Mouse (Mus musculus): ENCODE results near the gene Sorcs1.

Sorcs1 gene

GRCm38 (mm10) chr19:50677903-50678896 lies at the start of gene Sorcs1:
Gene Sorcs1, minus strand, starts transcription at chr19:50678646.
- in situ Hi-C loops (cut with MboI; ENCODE audit: low sequenced_read_pairs), result no loop called here

GRCm38 (mm10) chr19:50683277-50683676 lies 4.8 kb upstream of the Sorcs1 start:
- in situ Hi-C loops (cut with MboI; ENCODE audit: low sequenced_read_pairs), result no loop called here

GRCm38 (mm10) chr19:50678946-50679345 lies 500 bp upstream of the Sorcs1 start:
- in situ Hi-C loops (cut with MboI; ENCODE audit: low sequenced_read_pairs), result no loop called here

- in situ Hi-C loops (cut with MboI; ENCODE audit: low sequenced_read_pairs), result no loop called here
Measured at GRCm38 (mm10) chr19:50676578-50677524, 1.6 kb downstream of the Sorcs1 start.

- in situ Hi-C loops (cut with MboI; ENCODE audit: low sequenced_read_pairs), result no loop called here
Measured at GRCm38 (mm10) chr19:50674921-50675320, 3.5 kb downstream of the Sorcs1 start.

- in situ Hi-C loops (cut with MboI; ENCODE audit: low sequenced_read_pairs), result no loop called here
Measured at GRCm38 (mm10) chr19:50667516-50667915, 10.9 kb downstream of the Sorcs1 start.

GRCm38 (mm10) chr19:50664311-50664710 lies 14.1 kb downstream of the Sorcs1 start:
- in situ Hi-C loops (cut with MboI; ENCODE audit: low sequenced_read_pairs), result no loop called here

- in situ Hi-C loops (cut with MboI; ENCODE audit: low sequenced_read_pairs), result no loop called here
Measured at GRCm38 (mm10) chr19:50659144-50659543, 19.3 kb downstream of the Sorcs1 start.

GRCm38 (mm10) chr19:50652750-50653149 lies 25.7 kb downstream of the Sorcs1 start:
- in situ Hi-C loops (cut with MboI; ENCODE audit: low sequenced_read_pairs), result no loop called here

- in situ Hi-C loops (cut with MboI; ENCODE audit: low sequenced_read_pairs), result no loop called here
Measured at GRCm38 (mm10) chr19:50643836-50644235, 34.6 kb downstream of the Sorcs1 start.

GRCm38 (mm10) chr19:50642121-50642520 lies 36.3 kb downstream of the Sorcs1 start:
- in situ Hi-C loops (cut with MboI; ENCODE audit: low sequenced_read_pairs), result no loop called here

- in situ Hi-C loops (cut with MboI; ENCODE audit: low sequenced_read_pairs), result no loop called here
Measured at GRCm38 (mm10) chr19:50640251-50641032, 38.0 kb downstream of the Sorcs1 start.

- in situ Hi-C loops (cut with MboI; ENCODE audit: low sequenced_read_pairs), result no loop called here
Measured at GRCm38 (mm10) chr19:50638176-50638575, 40.3 kb downstream of the Sorcs1 start.

GRCm38 (mm10) chr19:50614013-50614412 lies 64.4 kb downstream of the Sorcs1 start:
- in situ Hi-C loops (cut with MboI; ENCODE audit: low sequenced_read_pairs), result no loop called here

GRCm38 (mm10) chr19:50611619-50612018 lies 66.8 kb downstream of the Sorcs1 start:
- in situ Hi-C loops (cut with MboI; ENCODE audit: low sequenced_read_pairs), result no loop called here

- in situ Hi-C loops (cut with MboI; ENCODE audit: low sequenced_read_pairs), result no loop called here
Measured at GRCm38 (mm10) chr19:50603882-50604281, 74.6 kb downstream of the Sorcs1 start.

GRCm38 (mm10) chr19:50603380-50603779 lies 75.1 kb downstream of the Sorcs1 start:
- in situ Hi-C loops (cut with MboI; ENCODE audit: low sequenced_read_pairs), result no loop called here

GRCm38 (mm10) chr19:50597300-50597699 lies 81.1 kb downstream of the Sorcs1 start:
- in situ Hi-C loops (cut with MboI; ENCODE audit: low sequenced_read_pairs), result no loop called here

GRCm38 (mm10) chr19:50586182-50586581 lies 92.3 kb downstream of the Sorcs1 start:
- in situ Hi-C loops (cut with MboI; ENCODE audit: low sequenced_read_pairs), result no loop called here

GRCm38 (mm10) chr19:50582952-50583351 lies 95.5 kb downstream of the Sorcs1 start:
- in situ Hi-C loops (cut with MboI; ENCODE audit: low sequenced_read_pairs), result no loop called here

Measured in CH12F3 (cell line).